Mouse (Mus musculus) lung, embryonic 14.5 days (tissue): ENCODE measurements around the gene Cfap20. TPM values are rescaled to one million over a fixed set of nuclear protein-coding genes. Genes with fewer than 3 reads are reported as not detected.

Experiments
- ATAC-seq: fragments of 200-750 bp; cut with Nextera tagmentation; 2 replicates; pipeline ENCODE4 v1.8.0; 2017; ENCODE audit warnings: mild to moderate bottlenecking, moderate TSS enrichment, moderate library complexity; ENCODE audit not compliant: insufficient read depth
- DNase-seq: peaks from one replicate; pipeline ENCODE4 v3.0.0-alpha.2; 2015
- H3K27ac ChIP-seq: fragments of 300-500 bp; sonication (generic); 2 replicates; pipeline ENCODE4 v1.5.1; 2014; ENCODE audit warnings: low read depth, mild to moderate bottlenecking, moderate library complexity
- H3K27me3 ChIP-seq: fragments of 300-500 bp; sonication (generic); 2 replicates; pipeline ENCODE4 v1.6.1; 2014; ENCODE audit warnings: low read length, control low read depth; ENCODE audit not compliant: insufficient read depth
- H3K36me3 ChIP-seq: fragments of 300-500 bp; sonication (generic); 2 replicates; pipeline ENCODE4 v1.6.1; 2014; ENCODE audit warnings: control low read depth; ENCODE audit not compliant: insufficient read depth
- H3K4me1 ChIP-seq: fragments of 300-500 bp; sonication (generic); 2 replicates; pipeline ENCODE4 v1.6.1; 2014; ENCODE audit warnings: antibody characterized with exemption, control low read depth; ENCODE audit not compliant: insufficient read depth
- H3K4me2 ChIP-seq: fragments of 300-500 bp; sonication (generic); 2 replicates; pipeline ENCODE4 v1.6.1; 2014; ENCODE audit warnings: mild to moderate bottlenecking
- H3K4me3 ChIP-seq: fragments of 300-500 bp; sonication (generic); 2 replicates; pipeline ENCODE4 v1.5.1; 2014; ENCODE audit warnings: low read depth, low read length
- H3K9ac ChIP-seq: fragments of 300-500 bp; sonication (generic); 2 replicates; pipeline ENCODE4 v1.6.1; 2014
- H3K9me3 ChIP-seq: fragments of 300-500 bp; sonication (generic); 2 replicates; pipeline ENCODE4 v1.6.1; 2016; ENCODE audit warnings: low read depth, low read length, control low read depth
- CTCF ChIP-seq: IDR thresholded peaks from 2 replicates; pipeline ENCODE4 v1.5.1; 2016; ENCODE audit warnings: antibody characterized with exemption, low read depth
- WGBS: fragments of 180-500 bp; shearing (Covaris S2); extraction: QIAGEN DNeasy Blood & Tissue Kit; methylation state at CpG from one replicate; pipeline ENCODE4 v1.1.7; 2014; 5-methylcytosine and 5-hydroxymethylcytosine counted together
- polyA plus RNA-seq: library from polyadenylated mRNA; unstranded; fragments of >200 nt; fragmentation: Nextera tagmentation; extraction: Ambion mirVana; gene quantifications from 2 replicates; pipeline ENCODE4 v1.2.1, GENCODE M21; 2014

Gene Cfap20
- polyA plus RNA-seq, 1 experiment from 2014 or later: 162 TPM

DNA sequence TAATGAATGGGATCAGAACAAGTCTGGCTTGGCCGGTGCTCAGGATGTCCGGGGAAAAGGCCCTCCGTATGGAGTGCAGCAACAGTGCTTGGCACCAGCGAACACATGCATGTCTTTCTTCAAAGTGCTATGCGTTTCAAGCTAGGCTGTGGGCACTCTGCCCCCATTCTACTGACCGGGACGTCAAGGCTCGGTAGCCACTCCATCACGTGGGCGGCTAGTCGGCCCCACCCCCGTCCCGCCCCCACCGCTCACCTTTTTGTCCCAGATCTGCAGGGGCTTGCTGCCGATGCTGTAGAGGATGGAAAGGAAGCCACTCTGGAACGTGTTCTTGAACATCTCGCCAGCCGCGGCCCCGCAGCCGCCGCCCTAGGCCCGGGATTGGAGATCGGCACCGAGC lies 436 bp downstream of the Cfap20 start:
- ATAC-seq: peak; percentile 38
- Histone ChIP-seq H3K27ac (peak overlapping the region; percentile 88), H3K9ac (peak overlapping the region; percentile 91), H3K4me1 (peaks cover 13% of the 10 kb centered on the region; the same call in 1 of the 2 replicates), H3K36me3 (no peaks in the 10 kb centered on the region), H3K9me3 (no peaks in the 10 kb centered on the region), H3K27me3 (no peaks in the 10 kb centered on the region), H3K4me3 (peak overlapping the region; percentile 95), H3K4me2 (peak overlapping the region; percentile 89)
- WGBS: under 1% methylated on average over 25 of the region's 25 CpGs
- TF ChIP-seq CTCF: no peak
- peak; percentile 69 for DNase-seq

DNA sequence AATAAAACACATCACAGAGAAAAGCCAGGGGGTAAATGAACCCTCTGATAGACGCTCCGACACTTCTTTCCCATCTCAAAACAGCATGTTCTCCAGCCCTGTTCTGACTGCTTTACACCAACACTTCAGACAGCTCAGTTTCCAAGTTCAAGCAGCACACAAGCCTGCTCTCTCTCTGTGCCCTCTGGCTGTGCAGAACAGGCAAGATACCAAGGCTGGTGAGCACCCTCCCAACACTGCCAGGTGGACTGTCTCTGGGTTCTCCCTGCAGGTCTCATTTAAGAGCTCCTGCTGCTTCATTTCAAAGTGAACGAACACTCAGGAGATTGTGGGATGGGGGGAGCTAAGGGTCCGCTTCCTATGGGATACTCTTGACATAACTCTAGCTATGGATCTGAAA lies 1.5 kb downstream of the Cfap20 start:
- no peaks in the 10 kb centered on the region for H3K27me3 ChIP-seq
- peak overlapping the region; percentile 95 for H3K4me3 ChIP-seq
- no peaks in the 10 kb centered on the region for H3K9me3 ChIP-seq
- H3K9ac ChIP-seq: peak overlapping the region; percentile 91
- peaks cover 18% of the 10 kb centered on the region for H3K4me1 ChIP-seq
- 52% methylated on average over 4 of the region's 4 CpGs for WGBS
- ATAC-seq (no peak), DNase-seq (no peak)
- peak overlapping the region; percentile 89 for H3K4me2 ChIP-seq
- no peaks in the 10 kb centered on the region for H3K36me3 ChIP-seq
- H3K27ac ChIP-seq: no peak overlapping the region
- no peak for TF ChIP-seq CTCF

DNA sequence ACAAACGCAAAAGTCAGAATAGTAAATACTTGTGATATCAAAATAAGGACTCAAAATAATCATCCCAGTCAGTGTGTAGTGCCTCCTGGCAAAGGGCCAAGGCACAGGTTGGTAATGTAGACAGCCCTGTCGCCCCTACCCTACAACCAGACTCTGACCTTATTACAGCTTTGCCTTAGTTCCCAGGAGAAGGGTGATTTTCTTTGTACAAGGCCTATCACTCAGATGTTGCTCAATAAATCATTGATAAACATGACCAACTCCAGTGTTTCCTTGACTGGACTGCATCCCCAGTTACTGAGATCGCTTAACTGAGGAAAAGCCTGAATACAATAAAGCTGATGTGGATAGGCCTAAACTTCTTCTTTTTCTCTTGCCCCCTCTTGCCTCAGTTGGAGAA lies 2.2 kb downstream of the Cfap20 start:
- no peaks in the 10 kb centered on the region for H3K9me3 ChIP-seq
- ATAC-seq (no peak), DNase-seq (no peak)
- H3K4me1 ChIP-seq: peaks cover 23% of the 10 kb centered on the region
- no peak for TF ChIP-seq CTCF
- H3K27ac ChIP-seq: no peak overlapping the region
- 0 out of 2 replicates have a peak overlapping the region, but pooled peaks have one; percentile 95 for H3K4me3 ChIP-seq
- H3K27me3 ChIP-seq: no peaks in the 10 kb centered on the region
- peak overlapping the region; percentile 89; the same call in 1 of the 2 replicates for H3K4me2 ChIP-seq
- 54% methylated on average over 3 of the region's 3 CpGs for WGBS
- H3K36me3 ChIP-seq: no peaks in the 10 kb centered on the region
- peak overlapping the region; percentile 91; the same call in 1 of the 2 replicates for H3K9ac ChIP-seq

DNA sequence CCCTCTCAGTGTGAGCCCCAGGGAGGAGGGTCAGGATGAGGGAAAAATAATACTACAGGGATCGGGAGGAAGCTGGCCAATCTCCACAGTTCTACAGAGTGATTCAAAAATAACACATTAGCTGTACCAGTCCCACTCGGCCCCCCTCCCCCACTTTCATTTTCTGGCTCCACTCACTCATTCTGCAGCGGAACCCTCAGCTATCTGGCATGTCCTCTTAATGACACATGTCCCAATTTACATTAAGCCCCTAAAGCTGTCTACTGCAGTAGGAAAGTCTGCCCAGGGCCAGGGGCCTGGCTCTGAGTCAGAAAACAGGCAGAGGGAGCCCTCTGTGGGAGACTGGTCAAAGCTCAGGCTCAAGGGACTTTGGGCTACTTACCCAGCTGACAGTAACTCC lies 4.7 kb downstream of the Cfap20 start:
- no peaks in the 10 kb centered on the region for H3K36me3 ChIP-seq
- ATAC-seq (peak; percentile 38), DNase-seq (peak; percentile 87)
- H3K4me1 ChIP-seq: peaks cover 36% of the 10 kb centered on the region
- peak overlapping the region; percentile 29 for H3K4me2 ChIP-seq
- H3K27ac ChIP-seq: peak overlapping the region; percentile 13
- no peaks in the 10 kb centered on the region for H3K9me3 ChIP-seq
- 9% methylated on average over 3 of the region's 3 CpGs for WGBS
- no peaks in the 10 kb centered on the region for H3K27me3 ChIP-seq
- H3K4me3 ChIP-seq: no peak overlapping the region
- peak; percentile 63 for TF ChIP-seq CTCF
- H3K9ac ChIP-seq: no peak overlapping the region

DNA sequence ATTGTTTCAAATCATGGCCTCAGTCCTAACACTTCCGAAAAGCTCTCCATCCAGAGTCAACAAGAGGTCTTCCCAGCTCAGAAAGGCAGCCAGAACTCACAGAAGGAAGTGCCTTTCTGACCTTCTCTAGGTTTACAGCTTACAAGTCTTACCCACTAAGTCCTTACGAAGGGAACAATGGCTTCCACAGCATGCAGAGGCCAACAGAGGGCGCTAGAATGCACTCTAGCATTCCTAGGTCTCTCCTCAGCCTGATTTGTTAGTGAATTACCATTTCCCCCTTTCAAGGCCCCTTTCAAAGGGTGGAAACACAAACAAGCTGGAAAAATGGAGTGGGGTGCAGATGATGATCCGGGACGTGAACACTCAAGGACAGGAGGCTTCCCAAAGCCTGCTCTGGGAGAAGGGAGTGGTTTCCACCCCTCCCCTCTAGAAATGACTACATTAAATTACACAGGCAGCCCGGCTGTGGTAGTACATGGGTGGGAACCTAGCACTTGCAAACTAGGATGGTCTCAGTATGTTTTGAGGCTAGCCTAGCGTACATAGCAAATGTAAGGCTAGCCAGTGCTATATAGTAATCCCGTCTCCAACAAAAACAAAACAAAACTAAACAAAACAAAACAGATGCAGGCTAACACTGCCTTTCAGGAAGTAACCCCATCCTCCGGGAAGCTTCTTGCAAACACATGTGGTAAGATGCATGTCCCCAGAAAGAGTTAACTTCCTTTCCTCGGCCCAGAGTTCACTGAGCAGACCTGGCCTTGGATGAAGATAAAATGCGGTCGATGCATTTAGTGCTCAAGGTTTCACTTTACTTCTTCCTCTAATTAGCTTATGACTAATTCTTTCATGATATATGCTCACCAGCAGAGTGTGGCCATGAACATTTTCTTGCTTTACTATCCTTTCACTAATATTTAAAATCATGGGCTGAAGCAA lies 6.8 kb downstream of the Cfap20 start:
- 23% methylated on average over 12 of the region's 12 CpGs for WGBS
- Histone ChIP-seq H3K9ac (no peak overlapping the region), H3K4me3 (no peak overlapping the region; the same call in 1 of the 2 replicates), H3K9me3 (no peaks in the 10 kb centered on the region), H3K27ac (peak overlapping the region; percentile 95), H3K4me2 (peak overlapping the region; percentile 48), H3K27me3 (no peaks in the 10 kb centered on the region), H3K4me1 (peaks cover 29% of the 10 kb centered on the region), H3K36me3 (peaks cover 3% of the 10 kb centered on the region)
- DNase-seq (peak; percentile 95), ATAC-seq (peak; percentile 62)
- peak; percentile 86 for TF ChIP-seq CTCF

DNA sequence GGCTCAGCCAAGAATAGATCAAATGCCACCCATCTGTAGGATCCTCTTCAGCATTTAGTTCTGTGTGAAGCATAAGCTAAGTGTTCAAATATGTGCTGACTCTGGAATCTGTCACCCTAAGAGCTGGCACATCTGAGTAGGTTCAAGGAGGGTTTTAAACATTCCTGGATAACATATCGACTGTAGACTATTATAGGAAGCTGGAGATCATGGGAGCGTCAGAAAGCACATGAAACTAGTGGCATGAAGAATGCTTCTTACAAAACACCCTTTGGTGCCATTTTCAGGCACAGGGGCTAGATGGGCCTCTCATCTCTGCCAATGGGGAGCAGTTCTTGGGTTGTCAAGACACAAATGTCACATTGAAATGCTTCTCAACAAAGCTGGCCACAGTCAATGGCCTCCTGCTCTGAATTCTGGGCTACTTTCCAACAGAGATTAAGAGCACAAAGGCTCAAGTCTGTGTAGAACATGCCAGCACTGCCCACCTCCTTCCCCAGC lies 7.8 kb downstream of the Cfap20 start:
- no peak overlapping the region for H3K4me3 ChIP-seq
- TF ChIP-seq CTCF: no peak

DNA sequence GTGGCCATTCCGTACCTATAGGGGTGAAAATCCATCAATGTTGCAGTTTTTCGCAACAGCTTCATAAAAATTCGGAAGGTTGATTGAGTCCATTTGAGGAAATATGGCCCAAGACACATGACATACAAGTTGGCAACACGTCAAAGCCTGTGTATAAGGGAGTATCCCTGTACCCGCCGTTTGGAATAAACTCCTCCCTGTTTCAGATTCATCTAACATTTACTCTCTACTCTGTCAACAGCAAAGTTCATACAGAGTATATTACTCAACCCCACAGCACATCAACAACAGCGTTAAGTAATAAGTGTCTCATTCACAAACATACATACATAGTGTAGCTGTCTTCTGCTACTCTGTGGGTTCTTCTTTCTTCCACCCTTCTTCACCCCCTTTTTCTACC lies 10.0 kb downstream of the Cfap20 start:
- ATAC-seq (no peak), DNase-seq (no peak)
- no peak for TF ChIP-seq CTCF
- no peaks in the 10 kb centered on the region for H3K9me3 ChIP-seq
- no peaks in the 10 kb centered on the region for H3K27me3 ChIP-seq
- no peak overlapping the region for H3K4me2 ChIP-seq
- peaks cover 28% of the 10 kb centered on the region for H3K4me1 ChIP-seq
- H3K36me3 ChIP-seq: peaks cover 34% of the 10 kb centered on the region
- H3K4me3 ChIP-seq: no peak overlapping the region
- no peak overlapping the region for H3K9ac ChIP-seq
- WGBS: 73% methylated on average over 7 of the region's 7 CpGs
- H3K27ac ChIP-seq: no peak overlapping the region

More for the DNA sequence above, 7.8 kb downstream of the Cfap20 start:
- Histone ChIP-seq H3K9ac (no peak overlapping the region), H3K4me2 (peak overlapping the region; percentile 48; the same call in 1 of the 2 replicates), H3K36me3 (peaks cover 13% of the 10 kb centered on the region), H3K9me3 (no peaks in the 10 kb centered on the region), H3K27ac (peak overlapping the region; percentile 95), H3K4me1 (peaks cover 29% of the 10 kb centered on the region), H3K27me3 (no peaks in the 10 kb centered on the region)
- ATAC-seq: peak; percentile 41
- DNase-seq: peak; percentile 80
- WGBS: 44% methylated on average over 2 of the region's 2 CpGs
